Mouse (Mus musculus): Measurements from ENCODE around the gene Zbtb7b. TPM values are rescaled to one million over a fixed set of nuclear protein-coding genes. Genes with fewer than 3 reads are reported as not detected.

Gene Zbtb7b
- polyA plus RNA-seq, 1 experiment from 2014 or later, result 0.73 TPM

DNA sequence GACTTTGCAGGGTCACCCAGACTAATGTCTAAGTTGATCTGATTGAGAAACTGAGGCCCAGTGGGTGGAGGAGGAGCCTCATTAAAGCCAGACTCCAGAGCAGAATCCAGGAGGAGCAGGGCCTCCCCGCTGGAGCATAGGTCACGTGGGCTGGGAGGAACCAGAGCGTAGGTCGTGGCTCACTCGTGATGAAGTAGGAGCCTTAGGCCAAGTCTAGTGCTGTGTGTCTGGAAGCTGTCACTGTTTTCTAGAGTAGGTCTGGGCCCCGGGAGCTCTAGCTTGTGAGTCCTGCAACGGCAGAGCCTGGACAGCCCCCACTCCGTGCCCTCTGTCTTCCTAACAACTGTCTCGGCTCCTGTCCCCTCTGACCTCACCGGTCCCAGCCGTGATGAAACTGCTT lies 27.2 kb downstream of the Zbtb7b start:
- Histone ChIP-seq H3K9me3 (no peaks in the 10 kb centered on the region), H3K4me3 (no peak overlapping the region), H3K27me3 (peaks cover 8% of the 10 kb centered on the region), H3K9ac (no peak overlapping the region), H3K36me3 (no peaks in the 10 kb centered on the region), H3K4me2 (no peak overlapping the region), H3K27ac (no peak overlapping the region), H3K4me1 (replicated peaks) (no peaks in the 10 kb centered on the region)
- ATAC-seq (ENCODE audit: low FRiP score), result no peak
- 72% methylated on average over 11 of the region's 11 CpGs for WGBS

DNA sequence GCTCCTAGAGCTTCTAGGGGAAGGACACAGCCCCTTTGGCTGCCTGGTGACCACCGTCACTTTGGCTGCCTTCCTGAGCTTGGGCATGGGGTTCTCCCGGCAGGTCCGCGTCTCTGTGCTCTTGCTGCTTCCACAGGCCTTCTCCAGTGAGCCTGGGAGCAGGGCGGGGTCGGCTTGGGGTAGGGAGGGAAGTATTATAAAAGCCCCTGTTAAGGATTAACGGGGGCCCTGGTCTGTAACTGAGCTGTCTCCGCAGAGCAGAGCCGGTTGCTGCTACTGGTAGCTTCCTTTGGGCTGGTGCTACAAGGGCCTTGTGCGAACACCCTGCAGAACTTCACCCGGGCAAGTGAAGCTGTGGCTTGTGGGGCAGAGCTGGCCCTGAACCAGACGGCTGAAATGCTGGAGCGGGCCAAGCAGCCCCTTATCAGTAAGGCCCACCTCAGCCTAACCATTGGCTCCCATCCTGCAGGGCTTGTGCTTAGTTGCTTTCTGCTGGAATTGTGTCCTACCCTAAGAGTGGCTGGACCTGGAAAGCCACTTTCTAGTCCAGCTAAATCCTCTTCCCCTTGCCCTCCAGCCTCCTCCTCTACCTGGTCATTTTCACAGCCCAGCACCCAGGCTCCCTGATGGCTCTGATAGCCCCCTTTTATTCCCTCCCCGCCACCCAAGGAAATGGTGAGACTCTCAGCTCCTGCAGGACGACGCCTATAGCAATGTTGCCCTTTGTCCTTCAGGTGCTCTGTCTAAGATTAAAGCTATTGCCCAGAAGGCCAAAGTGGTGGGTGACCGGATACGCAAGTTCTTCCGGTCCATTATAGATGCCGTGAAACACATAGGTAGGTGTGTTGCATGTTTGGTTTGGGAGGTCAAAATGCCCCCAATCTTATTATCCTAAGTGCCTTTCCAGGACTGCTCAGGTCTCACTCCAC lies 28.8 kb downstream of the Zbtb7b start:
- H3K4me2 ChIP-seq, result no peak overlapping the region
- no peaks in the 10 kb centered on the region for H3K36me3 ChIP-seq
- H3K4me1 ChIP-seq (replicated peaks), result no peaks in the 10 kb centered on the region
- H3K9ac ChIP-seq, result no peak overlapping the region
- ATAC-seq (ENCODE audit: low FRiP score), result no peak
- no peak overlapping the region for H3K27ac ChIP-seq
- H3K9me3 ChIP-seq, result no peaks in the 10 kb centered on the region
- WGBS, result 77% methylated on average over 20 of the region's 20 CpGs
- H3K27me3 ChIP-seq, result peaks cover 7% of the 10 kb centered on the region; the same call in 1 of the 2 replicates
- no peak overlapping the region for H3K4me3 ChIP-seq

DNA sequence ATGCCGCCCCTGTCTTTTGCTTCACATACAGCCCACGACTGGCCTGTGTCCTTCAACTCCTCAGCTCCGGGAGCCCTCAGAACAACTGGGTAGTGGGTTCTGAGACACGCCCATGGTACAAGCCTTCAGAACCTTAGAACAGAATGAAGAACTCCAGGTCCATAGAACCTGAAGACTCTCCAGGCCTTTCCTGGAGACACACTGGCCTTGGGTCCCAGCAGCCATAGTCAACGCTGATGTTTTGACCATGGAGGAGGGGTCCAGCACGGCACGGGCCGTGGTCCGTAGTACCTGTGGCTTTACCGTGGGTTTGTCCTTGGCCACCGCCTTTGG lies 29.5 kb downstream of the Zbtb7b start, which contains the start of gene Dcst1:
Dcst1 (minus strand) TSS at position 101 of the 333 bp plus-strand sequence.
- no peak within 1 kb of the TSS for H3K9ac ChIP-seq

DNA sequence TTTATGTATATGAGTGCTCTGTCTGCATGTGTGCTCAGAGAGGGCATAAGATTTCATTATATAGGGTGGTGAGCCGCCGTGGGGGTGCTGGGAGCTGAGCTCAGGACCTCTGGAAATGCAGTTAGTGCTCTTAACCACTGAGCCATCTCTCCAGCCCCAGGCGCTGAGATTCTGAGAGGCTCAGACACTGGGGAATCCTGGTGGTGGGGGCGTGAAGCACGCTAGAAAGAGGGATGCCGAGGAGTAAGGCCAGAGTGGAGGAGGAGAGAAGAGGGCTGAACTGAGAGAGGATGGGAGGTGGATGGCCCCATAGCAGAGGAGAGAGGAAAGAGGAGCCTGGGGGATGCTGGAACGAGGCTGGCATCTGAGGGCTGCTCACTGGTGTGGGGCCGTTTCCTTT lies 29.9 kb downstream of the Zbtb7b start:
- no peak for ATAC-seq (ENCODE audit: low FRiP score)
- WGBS, result 50% methylated on average over 8 of the region's 8 CpGs
- H3K4me2 ChIP-seq, result no peak overlapping the region
- H3K9me3 ChIP-seq, result no peaks in the 10 kb centered on the region
- H3K36me3 ChIP-seq, result no peaks in the 10 kb centered on the region
- H3K27me3 ChIP-seq, result peaks cover 7% of the 10 kb centered on the region; the same call in 1 of the 2 replicates
- H3K4me1 ChIP-seq (replicated peaks), result no peaks in the 10 kb centered on the region
- no peak overlapping the region for H3K27ac ChIP-seq
- H3K9ac ChIP-seq, result no peak overlapping the region
- H3K4me3 ChIP-seq, result no peak overlapping the region

More for the DNA sequence above, 29.5 kb downstream of the Zbtb7b start, which contains the start of gene Dcst1:
- no peaks in the 10 kb centered on the region for H3K9me3 ChIP-seq
- no peaks in the 10 kb centered on the region for H3K36me3 ChIP-seq
- H3K4me2 ChIP-seq, result no peak within 1 kb of the TSS
- no peak for ATAC-seq (ENCODE audit: low FRiP score)
- H3K4me3 ChIP-seq, result no peak within 1 kb of the TSS
- WGBS, result 86% methylated on average over 11 of the region's 11 CpGs
- no peaks in the 10 kb centered on the region for H3K4me1 ChIP-seq (replicated peaks)
- peaks cover 7% of the 10 kb centered on the region; the same call in 1 of the 2 replicates for H3K27me3 ChIP-seq
- no peak within 1 kb of the TSS for H3K27ac ChIP-seq

DNA sequence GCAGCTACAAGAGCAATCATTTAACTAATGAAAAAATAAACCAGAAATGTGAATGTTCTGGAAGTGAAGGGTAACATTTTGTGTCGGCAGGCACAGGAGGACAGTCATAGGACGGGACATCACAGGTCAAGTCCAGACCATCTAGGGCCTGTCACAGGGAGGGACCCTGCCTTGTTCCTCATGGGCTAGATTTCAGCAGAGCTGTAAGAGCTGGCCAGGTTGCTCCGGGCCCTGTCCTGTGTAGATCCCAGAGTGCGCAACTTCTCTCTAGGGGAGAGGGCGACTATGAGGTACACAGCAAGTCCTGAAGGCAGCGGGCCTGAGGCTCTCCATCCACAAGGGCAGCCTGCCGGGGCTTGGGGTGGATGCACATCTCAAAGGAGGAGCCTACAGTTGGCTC lies 32.9 kb downstream of the Zbtb7b start, which contains the start of gene Dcst2:
Dcst2 (plus strand) TSS at position 301 of the 400 bp plus-strand sequence.
- H3K4me1 ChIP-seq (replicated peaks), result no peaks in the 10 kb centered on the region
- WGBS, result 90% methylated on average over 7 of the region's 7 CpGs
- H3K27me3 ChIP-seq, result peaks cover 14% of the 10 kb centered on the region; the same call in 1 of the 2 replicates
- ATAC-seq (ENCODE audit: low FRiP score), result no peak
- H3K36me3 ChIP-seq, result no peaks in the 10 kb centered on the region
- no peak within 1 kb of the TSS for H3K9ac ChIP-seq
- no peak within 1 kb of the TSS for H3K27ac ChIP-seq
- H3K9me3 ChIP-seq, result no peaks in the 10 kb centered on the region
- H3K4me3 ChIP-seq, result no peak within 1 kb of the TSS
- H3K4me2 ChIP-seq, result no peak within 1 kb of the TSS

DNA sequence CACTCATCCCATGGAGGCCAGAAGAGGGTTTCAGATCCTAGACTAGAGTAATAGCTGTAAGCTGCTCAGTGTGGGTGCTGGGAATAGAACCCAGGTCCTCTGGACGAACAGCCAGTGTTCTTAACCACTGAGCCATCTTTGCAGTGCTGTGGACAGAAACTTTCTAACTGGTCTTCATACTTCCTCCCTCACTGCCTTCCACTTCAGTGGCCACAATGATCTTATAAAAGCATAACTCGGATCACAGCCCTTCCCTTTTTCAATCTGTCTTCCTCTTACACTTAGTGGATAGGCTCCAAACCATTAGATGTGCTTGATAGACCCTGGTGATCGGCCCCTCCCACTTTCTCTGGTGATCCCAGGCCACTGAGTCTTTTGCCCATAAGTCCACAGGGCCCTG lies 34.3 kb downstream of the Zbtb7b start:
- peaks cover 20% of the 10 kb centered on the region; the same call in 1 of the 2 replicates for H3K27me3 ChIP-seq
- ATAC-seq (ENCODE audit: low FRiP score), result no peak
- H3K9ac ChIP-seq, result no peak overlapping the region
- 81% methylated on average over 3 of the region's 3 CpGs for WGBS
- H3K4me1 ChIP-seq (replicated peaks), result no peaks in the 10 kb centered on the region
- H3K36me3 ChIP-seq, result no peaks in the 10 kb centered on the region
- no peaks in the 10 kb centered on the region for H3K9me3 ChIP-seq
- H3K4me3 ChIP-seq, result no peak overlapping the region
- no peak overlapping the region for H3K27ac ChIP-seq
- H3K4me2 ChIP-seq, result no peak overlapping the region

DNA sequence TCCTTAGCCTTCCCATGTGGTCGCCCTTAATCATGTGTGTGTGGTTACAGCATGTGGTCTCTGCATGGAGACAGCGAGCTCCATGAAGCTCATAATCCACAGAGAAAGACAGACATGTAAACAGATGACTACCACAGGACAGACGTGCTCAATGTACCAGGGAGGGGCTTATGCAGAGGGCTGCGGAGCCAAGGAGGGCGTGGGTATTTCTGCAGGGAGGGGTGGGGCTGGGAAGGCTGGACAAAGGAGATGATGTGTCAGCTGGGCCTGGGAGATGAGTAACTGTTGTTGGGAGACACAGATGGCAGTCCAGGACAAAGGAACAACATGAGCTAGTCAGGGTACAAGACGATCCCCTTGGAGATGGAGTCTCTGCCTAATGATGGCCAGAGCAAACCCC lies 34.9 kb downstream of the Zbtb7b start:
- Histone ChIP-seq H3K27me3 (peaks cover 20% of the 10 kb centered on the region; the same call in 1 of the 2 replicates), H3K4me3 (no peak overlapping the region), H3K4me1 (replicated peaks) (peaks cover 3% of the 10 kb centered on the region), H3K36me3 (no peaks in the 10 kb centered on the region), H3K27ac (no peak overlapping the region), H3K9me3 (no peaks in the 10 kb centered on the region), H3K4me2 (no peak overlapping the region), H3K9ac (no peak overlapping the region)
- no peak for ATAC-seq (ENCODE audit: low FRiP score)
- 60% methylated on average over 6 of the region's 6 CpGs for WGBS

DNA sequence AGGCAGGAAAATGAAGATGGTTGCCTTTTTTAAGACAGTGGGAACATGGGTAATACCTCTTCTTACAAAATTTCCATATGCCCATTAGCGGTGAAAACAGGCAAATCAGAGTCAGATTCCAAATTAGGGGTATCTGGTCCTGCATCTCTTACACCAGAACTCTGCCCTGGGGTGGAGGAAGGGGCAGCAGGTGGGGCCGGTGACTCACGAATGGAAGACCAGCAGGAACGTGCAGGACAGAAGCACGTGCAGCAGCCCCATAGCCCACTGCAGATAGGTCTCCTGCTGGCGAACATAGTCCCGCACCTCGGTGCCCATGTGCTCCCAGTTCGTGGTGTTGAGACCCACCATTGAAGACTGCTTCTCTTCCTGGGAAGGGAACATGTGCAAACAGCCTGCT lies 38.5 kb downstream of the Zbtb7b start:
- no peaks in the 10 kb centered on the region for H3K36me3 ChIP-seq
- ATAC-seq (ENCODE audit: low FRiP score), result no peak
- H3K9me3 ChIP-seq, result no peaks in the 10 kb centered on the region
- no peak overlapping the region for H3K27ac ChIP-seq
- no peak overlapping the region for H3K4me2 ChIP-seq
- 81% methylated on average over 9 of the region's 9 CpGs for WGBS
- no peak overlapping the region for H3K4me3 ChIP-seq
- H3K4me1 ChIP-seq (replicated peaks), result peaks cover 3% of the 10 kb centered on the region
- H3K9ac ChIP-seq, result no peak overlapping the region
- H3K27me3 ChIP-seq, result peaks cover 43% of the 10 kb centered on the region

DNA sequence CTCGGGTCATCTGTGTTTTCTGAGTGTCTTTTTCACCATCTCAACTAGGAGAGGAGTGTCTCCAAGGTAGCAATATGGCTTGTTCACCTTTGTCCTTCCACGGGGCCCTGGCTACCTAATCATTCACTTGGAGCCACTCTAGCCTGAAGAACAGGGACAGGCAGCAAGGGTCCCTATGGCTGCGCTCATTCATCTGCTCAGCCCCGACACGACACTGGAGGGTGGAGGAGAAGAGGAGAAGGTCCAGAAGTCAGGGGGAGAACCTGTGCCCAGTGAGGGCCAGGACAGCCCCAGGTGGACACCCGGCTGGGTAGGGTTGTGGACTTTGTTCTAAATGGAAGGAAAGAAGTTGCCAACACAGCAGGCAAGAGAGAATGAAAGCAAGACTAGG lies 39.1 kb downstream of the Zbtb7b start:
- WGBS, result 71% methylated on average over 6 of the region's 6 CpGs
- no peak for ATAC-seq (ENCODE audit: low FRiP score)

DNA sequence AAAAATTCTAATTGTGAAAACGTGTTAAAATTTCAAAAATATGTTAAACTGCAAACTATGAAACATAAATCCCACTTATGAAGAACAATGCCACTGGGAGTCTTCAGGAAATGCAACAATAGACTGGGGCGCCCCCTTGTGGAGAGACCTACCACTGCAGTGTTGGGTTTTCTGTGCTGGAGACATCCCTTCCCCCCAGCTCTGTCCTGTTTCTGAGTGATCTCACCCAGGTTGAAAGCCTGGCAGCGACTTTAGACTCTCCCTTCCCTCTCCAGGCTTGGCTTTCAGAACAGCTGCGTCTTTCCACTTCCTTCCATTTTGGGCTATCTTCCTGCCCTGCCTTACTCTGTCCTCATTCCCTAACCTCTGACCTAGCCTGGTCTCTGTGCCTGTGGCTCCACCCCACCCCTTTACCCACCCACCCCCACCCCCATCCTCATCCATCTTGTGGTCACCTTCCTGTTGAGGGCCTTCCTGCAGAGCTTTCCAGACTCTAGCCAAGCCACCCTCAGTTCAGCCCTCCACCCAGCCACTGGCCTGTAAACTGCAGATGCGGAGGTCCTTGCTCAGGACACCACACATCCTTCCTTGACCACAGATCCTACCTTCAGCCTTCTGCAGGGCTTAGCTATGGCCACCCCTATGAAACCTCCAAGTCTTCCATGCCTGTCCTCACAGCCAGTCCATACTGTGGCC lies 39.6 kb downstream of the Zbtb7b start:
- Histone ChIP-seq H3K4me3 (no peak overlapping the region), H3K27me3 (peaks cover 50% of the 10 kb centered on the region), H3K36me3 (no peaks in the 10 kb centered on the region), H3K9ac (no peak overlapping the region), H3K4me2 (no peak overlapping the region), H3K27ac (no peak overlapping the region), H3K9me3 (no peaks in the 10 kb centered on the region), H3K4me1 (replicated peaks) (peaks cover 11% of the 10 kb centered on the region)
- ATAC-seq (ENCODE audit: low FRiP score), result peak; percentile 26; the same call in 1 of the 2 replicates
- WGBS, result 20% methylated on average over 5 of the region's 5 CpGs

More for the DNA sequence above, 39.1 kb downstream of the Zbtb7b start:
- Histone ChIP-seq H3K4me1 (replicated peaks) (peaks cover 6% of the 10 kb centered on the region), H3K4me3 (no peak overlapping the region), H3K4me2 (no peak overlapping the region), H3K9ac (no peak overlapping the region), H3K9me3 (no peaks in the 10 kb centered on the region), H3K27me3 (peaks cover 47% of the 10 kb centered on the region), H3K27ac (no peak overlapping the region), H3K36me3 (no peaks in the 10 kb centered on the region)

DNA sequence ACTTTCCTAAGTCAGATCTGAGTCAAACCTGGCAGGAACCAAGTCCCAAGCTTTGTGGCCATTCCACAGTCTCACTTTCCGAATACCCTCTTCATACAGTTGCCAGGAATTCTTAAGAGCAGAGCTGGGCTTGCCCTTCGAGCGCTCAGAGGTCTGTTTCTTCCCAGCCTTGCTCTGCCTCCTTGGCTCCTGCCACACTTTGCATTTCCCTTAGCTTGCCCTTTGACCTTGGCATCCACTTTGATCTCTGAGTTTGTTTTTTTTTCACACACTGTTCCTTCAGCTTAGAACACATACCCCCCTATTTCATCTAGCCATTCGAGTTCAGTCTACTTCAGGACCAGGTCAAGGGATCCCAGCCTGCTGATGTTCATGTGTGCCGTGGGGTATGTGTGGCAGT lies 43.3 kb downstream of the Zbtb7b start:
- no peak for ATAC-seq (ENCODE audit: low FRiP score)
- Histone ChIP-seq H3K27me3 (peaks cover 59% of the 10 kb centered on the region), H3K4me3 (no peak overlapping the region), H3K27ac (no peak overlapping the region), H3K4me2 (no peak overlapping the region), H3K4me1 (replicated peaks) (peaks cover 27% of the 10 kb centered on the region), H3K9me3 (no peaks in the 10 kb centered on the region), H3K36me3 (peaks cover 4% of the 10 kb centered on the region; the same call in 1 of the 2 replicates), H3K9ac (no peak overlapping the region)
- 65% methylated on average over 5 of the region's 5 CpGs for WGBS

DNA sequence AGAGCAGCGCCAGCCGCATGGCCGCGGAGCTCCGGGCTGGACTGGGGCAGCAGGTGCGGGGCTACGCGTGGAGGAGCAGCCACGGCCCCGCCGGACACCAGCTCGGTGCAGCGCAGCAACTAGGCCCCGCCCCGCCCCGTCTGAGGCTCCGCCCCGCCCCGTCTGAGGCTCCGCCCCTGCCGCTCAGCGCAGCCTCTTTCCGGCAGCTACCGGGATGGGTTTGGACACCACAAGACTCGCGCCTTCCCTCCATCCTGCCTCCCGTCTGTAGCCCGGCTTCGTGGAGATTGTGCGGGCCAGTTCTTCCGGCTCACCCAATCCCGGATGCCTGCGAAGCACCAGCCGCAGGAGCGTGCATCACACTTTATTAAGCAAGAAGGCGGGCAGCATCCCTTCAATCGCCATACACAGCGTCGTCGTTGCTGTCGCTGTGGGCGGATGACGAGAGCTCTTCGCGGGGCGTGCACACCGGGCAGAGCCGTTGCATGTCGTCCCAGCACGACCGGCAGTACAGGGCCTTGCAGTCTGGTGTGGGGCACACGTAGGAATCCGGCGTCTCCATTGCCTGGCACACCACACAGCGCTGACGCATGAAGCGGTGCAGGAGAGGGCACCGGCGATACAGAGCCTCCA lies 44.6 kb downstream of the Zbtb7b start, which contains the start of gene Adam15:
Adam15 (minus strand) TSS at position 128 of the 633 bp plus-strand sequence.
- peak within 1 kb of the TSS; percentile 91 for H3K4me2 ChIP-seq
- H3K4me1 ChIP-seq (replicated peaks), result peaks cover 27% of the 10 kb centered on the region
- H3K9ac ChIP-seq, result peak within 1 kb of the TSS; percentile 82
- WGBS, result 1% methylated on average over 52 of the region's 59 CpGs
- H3K27ac ChIP-seq, result peak within 1 kb of the TSS; percentile 90
- H3K27me3 ChIP-seq, result peaks cover 50% of the 10 kb centered on the region
- peak; percentile 88 for ATAC-seq (ENCODE audit: low FRiP score)
- no peaks in the 10 kb centered on the region for H3K9me3 ChIP-seq
- H3K4me3 ChIP-seq, result peak within 1 kb of the TSS; percentile 61
- H3K36me3 ChIP-seq, result peaks cover 12% of the 10 kb centered on the region
